Mouse (Mus musculus) heart, adult 2 months (tissue): ENCODE measurements at regions not wholly inside any gene's neighbourhood (a gene's known extent, or its start where the extent isn't known, plus 50 kb on each side); places are given as distances from the start of the nearest gene placed in this dataset.

ENCODE experiments used
- CTCF ChIP-seq: fragments of 200-600 bp; IDR thresholded peaks from 2 replicates; pipeline ENCODE4 v1.8.1; 2022; ENCODE audit warnings: antibody characterized with exemption, mild to moderate bottlenecking, moderate library complexity
- EP300 ChIP-seq: fragments of 200-500 bp; IDR thresholded peaks from 2 replicates; pipeline ENCODE4 v1.6.1; 2011; ENCODE audit warnings: low read depth, low read length, control low read depth; ENCODE audit not compliant: insufficient read depth
- POLR2A ChIP-seq: fragments of 200-500 bp; IDR thresholded peaks from 2 replicates; pipeline ENCODE4 v1.6.1; 2011; ENCODE audit warnings: mild to moderate bottlenecking, low read depth, low read length, control low read depth; ENCODE audit not compliant: insufficient read depth

DNA sequence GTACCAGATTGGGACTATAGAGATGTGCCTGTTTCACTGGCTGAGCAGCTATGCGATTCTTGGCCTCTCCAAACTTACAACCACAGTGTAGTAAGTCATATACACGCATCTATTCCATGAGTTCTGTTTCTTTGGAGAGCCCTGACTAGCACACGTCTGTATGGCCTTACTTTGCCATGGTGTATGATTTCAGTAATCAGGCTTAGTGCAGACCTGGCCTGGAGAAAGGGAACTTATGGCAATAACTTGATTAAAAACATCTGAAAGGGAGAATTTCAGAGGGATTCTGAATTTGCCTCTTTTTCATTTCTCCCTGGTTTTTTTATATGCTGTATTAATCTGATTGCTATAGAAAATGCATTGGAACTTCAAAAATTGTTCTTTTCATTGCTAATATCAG lies 148.0 kb upstream of the Gm5148 start:
- no peak for TF ChIP-seq CTCF
- TF ChIP-seq EP300 = no peak
- no peak for TF ChIP-seq POLR2A
